In genomic region chr8:75078851-75079250, GRCm38 (mm10) we compare ENCODE assay signal across 16 mouse cellular contexts. TPM values are rescaled to one million over a fixed set of nuclear protein-coding genes. Genes with fewer than 3 reads are reported as not detected.
DNase-seq lines count a peak whose midpoint lies in the region.
"Had no signal": no experiment of that assay in that cellular context is flagged by ENCODE, and none has a peak within 500 bp of the region (broad histone marks: within the 10 kb centered on the region; RNA-seq: fewer than 3 reads in every experiment).

No protein-coding gene starts in this region.

- DNase-seq in adrenal gland, adult (ENCODE audit: inconsistent age in 2 of 2, low spot score in 1 of 2): peak; percentile 67 to 70
- DNase-seq in adrenal gland, postnatal 10 days: no peak
- DNase-seq in adrenal gland, postnatal 36 days: peak; percentile 35 to 39
- DNase-seq in adrenal gland, adult 18-20 months (ENCODE audit: low spot score in 2 of 2): no peak
- peak; percentile 20 for DNase-seq in ovary, postnatal 36 days (ENCODE audit: low spot score)
- DNase-seq in ovary, postnatal 10 days (ENCODE audit: low spot score): no peak
- DNase-seq: adrenal gland, adult 2 months; adrenal gland, postnatal 14 days; cerebellum, adult 11 months; cerebellum, adult 18-20 months; cerebellum, adult 8-10 months; cerebellum, adult 9-11 months; cerebellum, postnatal 14 days; cerebellum, postnatal 36 days; embryo, embryonic 11 days; forebrain, postnatal 0 days had no signal

RNA-seq across cellular contexts. Expression of gene Hmox1, which starts 14.6 kb away (rescaled TPM):
- 10 to 100 TPM; 27.3 to 35.5 TPM for total RNA-seq in adrenal gland, postnatal 10 days (2021)
- total RNA-seq in adrenal gland, postnatal 36 days (2021): 100 to 1,000 TPM in 1 of 2 experiments, 10 to 100 TPM in 1; 32.3 to 196 TPM
- 100 to 1,000 TPM in 1 of 2 experiments, 10 to 100 TPM in 1; 66.8 to 386 TPM for total RNA-seq in adrenal gland, adult 18-20 months (2021)

RNA-seq across cellular contexts. Expression of gene Mcm5, which starts 30.5 kb away (rescaled TPM):
- 10 to 100 TPM; 25.6 to 40.0 TPM for total RNA-seq in adrenal gland, postnatal 10 days (2021)
- 10 to 100 TPM; 12.7 to 14.2 TPM for total RNA-seq in adrenal gland, postnatal 36 days (2021)
- total RNA-seq in adrenal gland, adult 18-20 months (2021): 1 to 10 TPM; 7.3 to 7.5 TPM

RNA-seq across cellular contexts. Expression of gene Tom1, which starts 45.3 kb away (rescaled TPM):
- 10 to 100 TPM; 28.3 to 31.5 TPM for total RNA-seq in adrenal gland, postnatal 10 days (2021)
- total RNA-seq in adrenal gland, postnatal 36 days (2021): 10 to 100 TPM; 42.5 to 46.0 TPM
- 10 to 100 TPM; 40.8 to 46.1 TPM for total RNA-seq in adrenal gland, adult 18-20 months (2021)

Comparison
In these comparisons a context has a peak if more than half of its experiments do, and no peak if none do; other contexts are left out.
1. DNase-seq: peak in adrenal gland, adult (2 of 2), adrenal gland, postnatal 36 days (2 of 2) and ovary, postnatal 36 days (single experiment); none in adrenal gland, postnatal 10 days (single experiment), adrenal gland, adult 18-20 months (0 of 2) and ovary, postnatal 10 days (single experiment).